Mouse (Mus musculus): ENCODE data around the gene Fam102a. TPM values are rescaled to one million over a fixed set of nuclear protein-coding genes. Genes with fewer than 3 reads are reported as not detected.

Gene Fam102a
- polyA plus RNA-seq, 2 experiments, result 0.88 to 0.91 TPM

DNA sequence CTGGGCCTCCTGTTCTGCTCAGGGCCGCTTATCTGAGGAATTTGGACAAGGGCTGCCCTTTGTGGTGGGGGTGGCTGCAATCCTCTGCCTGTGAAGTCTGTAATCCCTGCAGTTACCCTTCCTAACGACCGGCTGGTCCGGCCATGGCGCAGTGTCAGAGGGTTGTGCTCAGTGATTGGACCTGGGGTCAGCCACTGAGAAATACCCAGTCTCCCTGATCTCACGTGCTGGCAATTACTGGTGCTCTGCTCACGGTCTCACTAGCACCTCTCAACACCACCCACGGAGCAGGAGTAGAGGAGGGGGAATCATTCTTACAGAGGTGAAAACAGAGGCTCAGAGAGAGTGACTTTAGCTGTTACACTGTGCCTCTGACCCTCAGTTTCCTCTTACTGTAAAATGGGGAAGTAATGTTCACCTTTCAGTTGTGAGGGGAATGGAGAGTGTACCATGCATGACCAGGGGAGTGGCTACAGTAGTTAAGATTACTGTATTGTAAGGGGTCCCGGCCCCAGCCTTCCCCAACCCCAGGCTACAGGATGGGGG lies 2.3 kb downstream of the Fam102a start:
- no peak for TF ChIP-seq CTCF (IDR thresholded peaks at IDR 0.05; ENCODE audit: low read depth)
- TF ChIP-seq EP300 (IDR thresholded peaks at IDR 0.05; ENCODE audit: low read depth), result no peak
- DNase-seq (ENCODE audit: low read depth in 3 of 3, low spot score in 3 of 3), result no peak
- peaks cover 0 to 11% of the 10 kb centered on the region in 2 experiments; a peak in 3 of 4 replicates for H3K4me1 ChIP-seq (replicated peaks; ENCODE audit: control insufficient read depth in 2 of 2, insufficient read depth in 2 of 2, low read length in 1 of 2)
- H3K36me3 ChIP-seq (replicated peaks; ENCODE audit: control insufficient read depth, insufficient read depth, low read depth), result no peaks in the 10 kb centered on the region
- no peak overlapping the region for H3K9ac ChIP-seq (replicated peaks)
- WGBS (ENCODE audit: insufficient replicate concordance), result 7% methylated on average over 9 of the region's 9 CpGs
- H3K27me3 ChIP-seq (ENCODE audit: control insufficient read depth, insufficient read depth, low read length), result peaks cover 36% of the 10 kb centered on the region
- H3K27ac ChIP-seq, result 0 out of 2 replicates have a peak overlapping the region, but pooled peaks have one; percentile 6
- H3K4me3 ChIP-seq (ENCODE audit: insufficient read depth in 1 of 2, low read depth in 2 of 2, low read length in 2 of 2), result peak overlapping the region; percentile 66 to 72; a peak in 3 of 4 replicates
- ATAC-seq (ENCODE audit: insufficient read depth), result no peak
- H3K4me2 ChIP-seq (ENCODE audit: low read depth), result peak overlapping the region; percentile 96
- no peaks in the 10 kb centered on the region for H3K9me3 ChIP-seq (ENCODE audit: control insufficient read depth, low read length)

DNA sequence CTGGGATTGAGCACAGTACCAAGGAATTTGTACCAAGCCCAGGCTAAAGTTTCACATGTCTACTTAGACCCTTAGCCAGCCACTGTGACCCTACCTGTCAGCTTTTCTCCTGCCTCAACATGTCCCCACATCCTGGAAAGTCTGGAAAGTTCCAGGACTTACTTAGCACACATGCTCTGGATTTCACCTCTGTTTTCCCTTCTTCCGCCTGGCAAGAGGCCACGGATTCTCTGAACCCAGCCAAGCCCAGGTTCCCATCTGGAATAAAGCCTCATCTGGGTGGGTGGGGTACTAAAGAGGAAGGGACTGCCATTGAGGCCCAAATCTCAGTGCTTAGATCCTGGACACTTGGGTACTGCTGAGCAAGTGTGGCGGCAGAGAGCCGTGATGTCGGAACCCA lies 2.8 kb downstream of the Fam102a start:
- Histone ChIP-seq H3K27me3 (ENCODE audit: control insufficient read depth, insufficient read depth, low read length) (peaks cover 36% of the 10 kb centered on the region), H3K4me3 (ENCODE audit: insufficient read depth in 1 of 2, low read depth in 2 of 2, low read length in 2 of 2) (no peak overlapping the region), H3K27ac (no peak overlapping the region), H3K9me3 (ENCODE audit: control insufficient read depth, low read length) (no peaks in the 10 kb centered on the region), H3K36me3 (replicated peaks; ENCODE audit: control insufficient read depth, insufficient read depth, low read depth) (no peaks in the 10 kb centered on the region), H3K9ac (replicated peaks) (no peak overlapping the region), H3K4me1 (replicated peaks; ENCODE audit: control insufficient read depth in 2 of 2, insufficient read depth in 2 of 2, low read length in 1 of 2) (peaks cover 0 to 11% of the 10 kb centered on the region in 2 experiments; a peak in 3 of 4 replicates), H3K4me2 (ENCODE audit: low read depth) (no peak overlapping the region)
- no peak for TF ChIP-seq CTCF (IDR thresholded peaks at IDR 0.05; ENCODE audit: low read depth)
- no peak for TF ChIP-seq EP300 (IDR thresholded peaks at IDR 0.05; ENCODE audit: low read depth)
- ATAC-seq (ENCODE audit: insufficient read depth), result no peak
- WGBS (ENCODE audit: insufficient replicate concordance), result 72% methylated on average over 5 of the region's 5 CpGs
- DNase-seq (ENCODE audit: low read depth in 3 of 3, low spot score in 3 of 3), result no peak

DNA sequence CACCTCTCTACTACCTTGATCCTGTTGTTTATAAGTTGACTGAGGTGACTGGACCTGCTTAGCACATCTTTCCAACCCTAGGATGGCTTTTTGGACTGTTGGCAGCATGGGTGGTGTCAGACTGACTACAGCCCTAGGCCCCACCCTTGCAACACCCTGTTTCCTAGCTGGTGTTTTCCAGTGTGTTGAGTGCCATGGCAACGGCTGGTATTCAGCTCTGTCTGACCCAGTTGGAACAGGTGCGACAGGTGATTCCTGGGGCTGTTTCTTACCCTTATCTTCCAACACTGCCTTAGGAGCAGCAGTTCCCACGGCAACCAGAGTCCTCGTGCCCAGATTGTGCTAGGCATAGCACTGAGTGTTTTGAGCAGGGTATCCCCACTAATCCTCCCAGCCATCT lies 3.3 kb downstream of the Fam102a start:
- WGBS (ENCODE audit: insufficient replicate concordance), result 68% methylated on average over 4 of the region's 4 CpGs
- Histone ChIP-seq H3K4me3 (ENCODE audit: insufficient read depth in 1 of 2, low read depth in 2 of 2, low read length in 2 of 2) (no peak overlapping the region), H3K4me1 (replicated peaks; ENCODE audit: control insufficient read depth in 2 of 2, insufficient read depth in 2 of 2, low read length in 1 of 2) (peaks cover 0 to 11% of the 10 kb centered on the region in 2 experiments; a peak in 3 of 4 replicates), H3K27me3 (ENCODE audit: control insufficient read depth, insufficient read depth, low read length) (peaks cover 36% of the 10 kb centered on the region), H3K36me3 (replicated peaks; ENCODE audit: control insufficient read depth, insufficient read depth, low read depth) (no peaks in the 10 kb centered on the region), H3K27ac (no peak overlapping the region), H3K9me3 (ENCODE audit: control insufficient read depth, low read length) (no peaks in the 10 kb centered on the region), H3K4me2 (ENCODE audit: low read depth) (no peak overlapping the region), H3K9ac (replicated peaks) (no peak overlapping the region)
- no peak for DNase-seq (ENCODE audit: low read depth in 3 of 3, low spot score in 3 of 3)
- ATAC-seq (ENCODE audit: insufficient read depth), result no peak
- TF ChIP-seq CTCF (IDR thresholded peaks at IDR 0.05; ENCODE audit: low read depth) (no peak), EP300 (IDR thresholded peaks at IDR 0.05; ENCODE audit: low read depth) (no peak)

DNA sequence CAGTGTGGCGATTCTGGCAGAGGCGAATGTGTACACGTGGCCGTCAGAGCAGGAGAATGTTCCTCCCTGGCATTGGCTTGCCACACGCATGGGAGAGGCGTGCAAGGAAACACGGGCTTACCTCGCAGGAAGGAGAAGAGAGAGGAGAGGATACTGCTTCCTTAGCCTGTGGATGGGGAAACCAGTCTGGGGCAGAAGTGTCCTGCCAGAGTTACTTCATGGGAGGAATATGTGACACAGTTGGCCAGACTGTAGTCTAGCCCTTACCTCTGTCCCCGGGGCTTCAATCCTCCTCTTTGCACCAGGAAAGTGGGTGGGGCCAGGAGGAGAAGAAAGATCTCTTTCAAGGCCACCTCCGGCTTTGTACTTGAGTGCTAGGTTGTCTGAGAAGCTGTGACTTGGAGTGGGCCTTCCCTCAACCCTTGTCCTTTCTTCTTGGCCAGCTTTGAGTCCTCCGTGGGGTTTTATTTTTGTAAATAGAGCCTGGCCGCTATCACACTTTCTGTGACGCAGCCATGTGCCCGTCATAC lies 4.4 kb downstream of the Fam102a start:
- DNase-seq (ENCODE audit: low read depth in 3 of 3, low spot score in 3 of 3) (no peak), ATAC-seq (ENCODE audit: insufficient read depth) (no peak)
- Histone ChIP-seq H3K9ac (replicated peaks) (no peak overlapping the region), H3K4me2 (ENCODE audit: low read depth) (no peak overlapping the region), H3K36me3 (replicated peaks; ENCODE audit: control insufficient read depth, insufficient read depth, low read depth) (no peaks in the 10 kb centered on the region), H3K4me1 (replicated peaks; ENCODE audit: control insufficient read depth in 2 of 2, insufficient read depth in 2 of 2, low read length in 1 of 2) (peaks cover 0 to 4% of the 10 kb centered on the region in 2 experiments; a peak in 2 of 4 replicates), H3K27me3 (ENCODE audit: control insufficient read depth, insufficient read depth, low read length) (peaks cover 33% of the 10 kb centered on the region), H3K9me3 (ENCODE audit: control insufficient read depth, low read length) (no peaks in the 10 kb centered on the region), H3K27ac (no peak overlapping the region), H3K4me3 (ENCODE audit: insufficient read depth in 1 of 2, low read depth in 2 of 2, low read length in 2 of 2) (no peak overlapping the region)
- 65% methylated on average over 14 of the region's 14 CpGs for WGBS (ENCODE audit: insufficient replicate concordance)
- TF ChIP-seq CTCF (IDR thresholded peaks at IDR 0.05; ENCODE audit: low read depth) (no peak), EP300 (IDR thresholded peaks at IDR 0.05; ENCODE audit: low read depth) (no peak)

DNA sequence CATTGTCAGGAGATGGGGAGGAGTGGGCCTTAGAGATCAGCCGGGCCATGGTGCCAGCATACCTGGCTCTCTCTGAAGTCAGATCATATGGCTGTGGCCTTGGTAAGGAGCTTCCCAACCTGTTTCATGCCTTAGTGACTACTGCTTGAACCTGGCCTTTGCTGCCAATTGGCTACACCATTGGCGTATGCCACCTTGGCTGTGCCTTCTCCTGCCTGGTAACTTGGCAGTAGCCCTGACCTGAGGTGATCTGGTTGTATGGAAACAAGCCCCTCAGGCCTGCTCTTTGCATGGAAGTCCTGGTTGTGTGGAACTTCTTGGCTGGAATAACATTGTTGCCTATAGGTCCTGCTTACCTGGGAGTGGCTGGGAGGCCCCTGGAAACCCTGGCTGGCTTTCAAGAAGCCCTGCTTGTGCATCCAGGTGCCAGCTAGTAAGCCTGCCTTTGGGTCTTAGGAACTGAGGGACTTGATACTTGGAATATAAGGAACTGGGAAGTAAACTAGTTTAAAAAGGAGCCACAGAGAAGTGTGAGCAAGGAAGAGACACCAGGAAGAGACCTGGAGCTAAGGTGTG lies 6.3 kb downstream of the Fam102a start:
- no peak overlapping the region for H3K27ac ChIP-seq
- no peaks in the 10 kb centered on the region for H3K9me3 ChIP-seq (ENCODE audit: control insufficient read depth, low read length)
- DNase-seq (ENCODE audit: low read depth in 3 of 3, low spot score in 3 of 3) (no peak), ATAC-seq (ENCODE audit: insufficient read depth) (no peak)
- H3K4me3 ChIP-seq (ENCODE audit: insufficient read depth in 1 of 2, low read depth in 2 of 2, low read length in 2 of 2), result no peak overlapping the region
- 0 out of 4 replicates have a peak, but pooled peaks cover 0 to 3% of the 10 kb centered on the region in 2 experiments for H3K4me1 ChIP-seq (replicated peaks; ENCODE audit: control insufficient read depth in 2 of 2, insufficient read depth in 2 of 2, low read length in 1 of 2)
- WGBS (ENCODE audit: insufficient replicate concordance), result 82% methylated on average over 2 of the region's 2 CpGs
- H3K4me2 ChIP-seq (ENCODE audit: low read depth), result no peak overlapping the region
- H3K9ac ChIP-seq (replicated peaks), result no peak overlapping the region
- H3K36me3 ChIP-seq (replicated peaks; ENCODE audit: control insufficient read depth, insufficient read depth, low read depth), result no peaks in the 10 kb centered on the region
- H3K27me3 ChIP-seq (ENCODE audit: control insufficient read depth, insufficient read depth, low read length), result peaks cover 20% of the 10 kb centered on the region
- TF ChIP-seq CTCF (IDR thresholded peaks at IDR 0.05; ENCODE audit: low read depth), result no peak
- no peak for TF ChIP-seq EP300 (IDR thresholded peaks at IDR 0.05; ENCODE audit: low read depth)

Measured in liver, embryonic 14.5 days (tissue).